Mouse (Mus musculus) stomach, embryonic 16.5 days (tissue): ENCODE results near the gene Ice2. TPM values are rescaled to one million over a fixed set of nuclear protein-coding genes. Genes with fewer than 3 reads are reported as not detected.

ENCODE experiments used
- ATAC-seq: fragments of 200-750 bp; cut with Nextera tagmentation; 2 replicates; pipeline ENCODE4 v1.8.0; 2017; ENCODE audit warnings: moderate number of reproducible peaks, moderate TSS enrichment; ENCODE audit not compliant: insufficient read depth, low FRiP score
- H3K27ac ChIP-seq: fragments of 300-500 bp; sonication (generic); 2 replicates; pipeline ENCODE4 v1.5.1; 2014; ENCODE audit warnings: low read length
- H3K27me3 ChIP-seq: fragments of 300-500 bp; sonication (generic); 2 replicates; pipeline ENCODE4 v1.6.1; 2014; ENCODE audit warnings: low read length, control low read depth, mixed read lengths; ENCODE audit not compliant: control insufficient read depth, insufficient read depth
- H3K36me3 ChIP-seq: fragments of 300-500 bp; sonication (generic); 2 replicates; pipeline ENCODE4 v1.6.1; 2014; ENCODE audit warnings: low read length; ENCODE audit not compliant: control insufficient read depth, insufficient read depth
- H3K4me1 ChIP-seq: fragments of 300-500 bp; sonication (generic); 2 replicates; pipeline ENCODE4 v1.6.1; 2014; ENCODE audit warnings: low read length, control low read depth, mixed read lengths; ENCODE audit not compliant: control insufficient read depth, insufficient read depth
- H3K4me2 ChIP-seq: fragments of 300-500 bp; sonication (generic); 2 replicates; pipeline ENCODE4 v1.6.1; 2014; ENCODE audit warnings: low read depth, low read length, mixed read lengths
- H3K4me3 ChIP-seq: fragments of 300-500 bp; sonication (generic); replicated peaks from 2 replicates; pipeline ENCODE4 v1.5.1; 2014; ENCODE audit warnings: mild to moderate bottlenecking, low read length
- H3K9ac ChIP-seq: fragments of 300-500 bp; sonication (generic); 2 replicates; pipeline ENCODE4 v1.6.1; 2014; ENCODE audit warnings: low read length
- H3K9me3 ChIP-seq: fragments of 300-500 bp; sonication (generic); replicated peaks from 2 replicates; pipeline ENCODE4 v1.6.1; 2016; ENCODE audit warnings: low read length, control low read depth; ENCODE audit not compliant: control insufficient read depth
- WGBS: fragments of 180-500 bp; shearing (Covaris S2); extraction: QIAGEN DNeasy Blood & Tissue Kit; methylation state at CpG from one replicate; pipeline ENCODE4 v1.1.7; 2014; 5-methylcytosine and 5-hydroxymethylcytosine counted together
- polyA plus RNA-seq: library from polyadenylated mRNA; unstranded; fragments of >200 nt; fragmentation: Nextera tagmentation; extraction: Ambion mirVana; gene quantifications from 2 replicates; pipeline ENCODE4 v1.2.1, GENCODE M21; 2015

Gene Ice2
- 14.6 and 16.8 TPM in 2 replicates for polyA plus RNA-seq

DNA sequence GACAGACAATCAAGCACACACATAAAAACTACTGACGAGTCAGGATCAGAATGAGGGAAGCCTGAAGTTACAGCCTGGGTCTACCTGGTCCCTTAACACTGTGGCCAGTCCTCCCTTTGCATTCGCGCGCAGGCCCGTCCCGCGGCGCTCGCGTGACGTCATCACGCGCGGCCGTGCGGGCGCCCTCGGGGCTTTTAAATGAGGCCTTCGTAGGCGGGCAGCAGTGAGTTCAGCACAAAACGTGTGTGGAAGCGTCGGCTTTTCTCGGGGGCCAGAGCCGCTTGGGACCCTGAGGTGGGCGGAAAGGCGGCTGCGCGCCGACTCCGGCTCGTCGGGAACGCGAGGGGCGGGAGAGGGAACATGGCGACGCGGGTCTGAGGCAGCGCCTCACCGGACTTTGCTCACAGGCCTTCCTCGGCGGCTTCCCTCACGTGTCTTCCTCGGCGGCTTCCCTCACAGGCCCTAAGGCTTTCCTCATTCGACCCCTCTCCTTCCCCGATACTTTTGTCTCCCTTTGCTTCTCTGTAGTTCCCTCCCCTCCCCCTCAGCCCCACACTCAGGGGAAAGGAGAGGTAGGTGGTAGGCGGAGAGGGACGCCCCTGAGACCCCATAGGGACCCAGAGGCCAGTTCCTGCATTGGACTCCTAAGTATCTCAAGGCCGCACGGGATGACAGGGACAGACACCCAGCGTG is at the start of gene Ice2:
Gene Ice2 (plus strand): TSS at position 147 of the 693 bp plus-strand sequence.
- Histone ChIP-seq H3K27ac (peak within 1 kb of the TSS; percentile 94), H3K9ac (peak within 1 kb of the TSS; percentile 97), H3K4me3 (peak within 1 kb of the TSS; percentile 84), H3K9me3 (no peaks in the 10 kb centered on the region), H3K36me3 (no peaks in the 10 kb centered on the region), H3K4me1 (peaks cover 10% of the 10 kb centered on the region), H3K27me3 (no peaks in the 10 kb centered on the region), H3K4me2 (peak within 1 kb of the TSS; percentile 97)
- WGBS = 0% methylated on average over 53 of the region's 53 CpGs
- ATAC-seq = peak; percentile 90

- no peaks in the 10 kb centered on the region for H3K36me3 ChIP-seq
- H3K27me3 ChIP-seq = no peaks in the 10 kb centered on the region
- H3K4me1 ChIP-seq = no peaks in the 10 kb centered on the region
- H3K27ac ChIP-seq = no peak overlapping the region
- 78% methylated on average over 2 of the region's 2 CpGs for WGBS
- ATAC-seq = no peak
- H3K4me3 ChIP-seq = no peak overlapping the region
- H3K9ac ChIP-seq = no peak overlapping the region
- no peaks in the 10 kb centered on the region for H3K9me3 ChIP-seq
- H3K4me2 ChIP-seq = no peak overlapping the region
Measured at GRCm38 (mm10) chr9:69349537-69349936, 48.2 kb upstream of the Ice2 start.

DNA sequence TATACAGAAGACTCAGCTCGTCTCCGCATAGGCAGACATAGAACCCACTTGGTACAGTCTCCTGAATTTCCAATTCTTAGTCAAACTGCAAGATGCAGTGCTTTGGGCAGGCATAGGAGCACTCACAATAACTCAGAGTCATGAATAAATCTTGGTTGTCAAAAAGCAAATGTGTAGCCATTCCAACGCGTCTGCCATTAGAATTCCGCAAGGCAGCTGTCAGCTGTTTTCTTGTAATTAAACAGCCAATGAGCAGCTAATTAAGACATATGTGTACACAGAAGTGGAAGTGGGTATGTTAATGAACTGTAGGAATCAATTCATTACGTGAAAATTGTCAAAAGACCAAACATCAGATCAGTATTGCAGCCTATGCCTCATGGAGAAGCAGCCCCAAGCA is 43.5 kb upstream of the Ice2 start:
- Histone ChIP-seq H3K4me1 (no peaks in the 10 kb centered on the region), H3K4me3 (no peak overlapping the region), H3K9ac (no peak overlapping the region), H3K27ac (no peak overlapping the region), H3K36me3 (no peaks in the 10 kb centered on the region), H3K9me3 (no peaks in the 10 kb centered on the region), H3K27me3 (no peaks in the 10 kb centered on the region), H3K4me2 (no peak overlapping the region)
- no peak for ATAC-seq
- WGBS = 77% methylated on average over 6 of the region's 6 CpGs

GRCm38 (mm10) chr9:69357834-69358233 is 39.9 kb upstream of the Ice2 start:
- Histone ChIP-seq H3K4me1 (no peaks in the 10 kb centered on the region), H3K36me3 (no peaks in the 10 kb centered on the region), H3K4me3 (no peak overlapping the region), H3K9me3 (no peaks in the 10 kb centered on the region), H3K27ac (no peak overlapping the region), H3K27me3 (no peaks in the 10 kb centered on the region), H3K4me2 (no peak overlapping the region), H3K9ac (no peak overlapping the region)
- ATAC-seq = no peak
- WGBS = 34% methylated on average over 3 of the region's 3 CpGs

GRCm38 (mm10) chr9:69358797-69359196 is 38.9 kb upstream of the Ice2 start:
- no peaks in the 10 kb centered on the region for H3K36me3 ChIP-seq
- H3K4me1 ChIP-seq = no peaks in the 10 kb centered on the region
- ATAC-seq = no peak
- H3K27ac ChIP-seq = no peak overlapping the region
- no peak overlapping the region for H3K4me3 ChIP-seq
- no peaks in the 10 kb centered on the region for H3K9me3 ChIP-seq
- no peak overlapping the region for H3K9ac ChIP-seq
- no peak overlapping the region for H3K4me2 ChIP-seq
- WGBS = 76% methylated on average over 6 of the region's 6 CpGs
- H3K27me3 ChIP-seq = no peaks in the 10 kb centered on the region

- H3K36me3 ChIP-seq = no peaks in the 10 kb centered on the region
- no peaks in the 10 kb centered on the region for H3K27me3 ChIP-seq
- H3K9ac ChIP-seq = no peak overlapping the region
- no peaks in the 10 kb centered on the region for H3K4me1 ChIP-seq
- no peaks in the 10 kb centered on the region for H3K9me3 ChIP-seq
- 81% methylated on average over 8 of the region's 8 CpGs for WGBS
- H3K4me2 ChIP-seq = no peak overlapping the region
- no peak overlapping the region for H3K4me3 ChIP-seq
- no peak for ATAC-seq
- no peak overlapping the region for H3K27ac ChIP-seq
Measured at GRCm38 (mm10) chr9:69361951-69362445, 35.7 kb upstream of the Ice2 start.

DNA sequence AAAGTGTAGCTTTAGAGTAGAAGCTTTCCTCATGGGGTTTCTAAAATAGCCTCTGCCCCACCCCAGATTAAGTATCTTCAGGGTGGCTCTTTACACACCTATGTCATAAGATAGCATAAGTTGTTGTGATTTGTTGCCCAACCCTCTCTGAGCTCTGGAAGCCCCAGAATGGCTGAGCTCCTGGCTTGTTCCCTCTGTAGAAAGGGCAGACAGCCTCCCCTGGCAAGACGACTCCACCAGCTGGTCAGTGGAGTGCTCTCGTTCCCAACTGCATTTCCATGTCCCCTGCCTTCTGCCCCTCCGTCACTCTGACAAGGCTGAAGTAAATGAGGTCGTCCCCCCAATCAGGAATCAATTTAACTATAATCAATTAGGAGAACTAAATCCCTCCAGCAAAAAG is 34.9 kb upstream of the Ice2 start:
- no peak overlapping the region for H3K27ac ChIP-seq
- H3K9ac ChIP-seq = no peak overlapping the region
- no peak overlapping the region for H3K4me2 ChIP-seq
- no peak overlapping the region for H3K4me3 ChIP-seq
- no peaks in the 10 kb centered on the region for H3K27me3 ChIP-seq
- H3K4me1 ChIP-seq = no peaks in the 10 kb centered on the region
- no peaks in the 10 kb centered on the region for H3K36me3 ChIP-seq
- WGBS = 46% methylated on average over 4 of the region's 4 CpGs
- no peak for ATAC-seq
- no peaks in the 10 kb centered on the region for H3K9me3 ChIP-seq

DNA sequence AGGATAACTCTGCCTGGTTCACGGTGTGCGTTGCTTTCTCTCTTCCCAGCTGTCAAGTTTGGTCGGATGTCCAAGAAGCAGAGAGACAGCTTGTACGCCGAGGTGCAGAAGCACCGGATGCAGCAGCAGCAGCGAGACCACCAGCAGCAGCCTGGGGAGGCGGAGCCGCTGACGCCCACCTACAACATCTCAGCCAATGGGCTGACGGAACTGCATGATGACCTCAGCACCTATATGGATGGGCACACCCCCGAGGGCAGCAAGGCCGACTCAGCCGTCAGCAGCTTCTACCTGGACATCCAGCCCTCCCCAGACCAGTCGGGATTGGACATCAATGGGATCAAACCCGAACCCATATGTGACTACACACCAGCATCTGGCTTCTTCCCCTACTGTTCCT is 33.6 kb upstream of the Ice2 start:
- no peaks in the 10 kb centered on the region for H3K36me3 ChIP-seq
- no peak overlapping the region for H3K4me3 ChIP-seq
- H3K27ac ChIP-seq = no peak overlapping the region
- H3K27me3 ChIP-seq = no peaks in the 10 kb centered on the region
- no peak for ATAC-seq
- 58% methylated on average over 16 of the region's 16 CpGs for WGBS
- no peaks in the 10 kb centered on the region for H3K4me1 ChIP-seq
- no peak overlapping the region for H3K9ac ChIP-seq
- H3K4me2 ChIP-seq = no peak overlapping the region
- no peaks in the 10 kb centered on the region for H3K9me3 ChIP-seq

- Histone ChIP-seq H3K36me3 (no peaks in the 10 kb centered on the region), H3K9ac (no peak overlapping the region), H3K27me3 (no peaks in the 10 kb centered on the region), H3K4me2 (no peak overlapping the region), H3K27ac (no peak overlapping the region), H3K4me1 (no peaks in the 10 kb centered on the region), H3K9me3 (no peaks in the 10 kb centered on the region), H3K4me3 (no peak overlapping the region)
- no peak for ATAC-seq
- WGBS = 76% methylated on average over 4 of the region's 4 CpGs
Measured at GRCm38 (mm10) chr9:69367055-69367454, 30.7 kb upstream of the Ice2 start.
